Mouse (Mus musculus) olfactory bulb, adult 2 months (tissue): Measurements from ENCODE around the gene Zfp523.

ENCODE experiments used
- CTCF ChIP-seq: fragments of 200-500 bp; IDR thresholded peaks from 2 replicates; pipeline ENCODE4 v1.5.1; 2012; ENCODE audit warnings: low read depth, mild to moderate bottlenecking, low read length, moderate library complexity; ENCODE audit not compliant: insufficient read depth
- POLR2A ChIP-seq: fragments of 200-500 bp; IDR thresholded peaks from 2 replicates; pipeline ENCODE4 v1.6.1; 2012; ENCODE audit warnings: mild to moderate bottlenecking, low read depth, low read length, moderate library complexity; ENCODE audit not compliant: insufficient read depth

DNA sequence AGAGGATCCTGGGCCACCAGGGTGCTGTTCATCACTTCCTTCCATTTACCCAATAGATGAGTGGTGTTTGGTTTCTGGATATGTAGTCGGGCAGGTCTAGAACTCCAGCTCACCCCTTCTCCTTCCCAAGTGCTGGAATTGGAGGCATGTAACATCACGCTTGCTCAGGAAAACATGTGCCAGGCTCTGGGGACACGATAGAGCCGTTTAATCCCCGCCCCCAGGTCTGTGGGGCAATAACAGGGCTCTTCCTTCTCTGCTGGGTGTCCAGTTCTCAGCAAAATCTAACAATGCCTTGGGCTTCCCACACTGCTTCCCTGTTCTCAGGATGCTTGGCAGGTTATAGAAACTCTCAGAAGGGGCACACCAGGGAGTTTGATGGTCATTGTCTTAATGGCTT, 60.4 kb downstream of the Zfp523 start:
- TF ChIP-seq CTCF, result no peak
- no peak for TF ChIP-seq POLR2A
